Comparison of ENCODE assay signal across 25 mouse cellular contexts in genomic region chr17:11656397-11656796, GRCm38 (mm10).
A peak's percentile ranks its signal among the peaks of the same experiment; 100 is the strongest.
DNase-seq lines count a peak whose midpoint lies in the region; ATAC-seq and TF ChIP-seq lines count a peak whose summit lies in the region.
"Had no signal": no experiment of that assay in that cellular context is flagged by ENCODE, and none has a peak within 500 bp of the region (broad histone marks: within the 10 kb centered on the region; RNA-seq: fewer than 3 reads in every experiment).

No protein-coding gene starts in this region.

- TF ChIP-seq CTCF in thymus, adult 2 months (IDR thresholded peaks at IDR 0.05; ENCODE audit: borderline replicate concordance, control insufficient read depth, extremely low read depth, insufficient read depth, low read length, poor library complexity): no peak
- TF ChIP-seq CTCF in stomach, postnatal 0 days (IDR thresholded peaks at IDR 0.05; ENCODE audit: low read depth): no peak

- no peaks in the 10 kb centered on the region for H3K9me3 ChIP-seq in lung, embryonic 15.5 days
- no peaks in the 10 kb centered on the region for H3K9me3 ChIP-seq in stomach, postnatal 0 days (ENCODE audit: control insufficient read depth, low read length)
- H3K9me3 ChIP-seq: embryonic facial prominence, embryonic 12.5 days; embryonic facial prominence, embryonic 15.5 days; heart, embryonic 10.5 days; heart, embryonic 13.5 days; hindbrain, embryonic 12.5 days; hindbrain, embryonic 15.5 days had no signal

- DNase-seq in lung, adult 18-20 months: peak; percentile 27 to 41
- no peak for DNase-seq in lung, postnatal 10 days
- DNase-seq in lung, postnatal 14 days: peak; percentile 10
- DNase-seq in urinary bladder, adult 18-20 months (ENCODE audit: low spot score in 2 of 2): no peak
- DNase-seq in thymus, adult 2 months: no peak
- DNase-seq in stomach, postnatal 0 days (ENCODE audit: low spot score): no peak
- DNase-seq: adrenal gland, adult 2 months; adrenal gland, postnatal 14 days; cerebellum, adult 11 months; cerebellum, adult 2 months; cerebellum, adult 9-11 months; cerebellum, postnatal 25 days; forebrain, postnatal 0 days; gastrocnemius, postnatal 25 days; heart, adult 2 months; heart, postnatal 14 days had no signal

- TF ChIP-seq POLR2A in thymus, adult 2 months (IDR thresholded peaks at IDR 0.05; ENCODE audit: control insufficient read depth, extremely low read depth, insufficient read depth, low read length, poor library complexity): no peak

- H3K4me2 ChIP-seq in lung, embryonic 15.5 days: no peak overlapping the region
- H3K4me2 ChIP-seq in stomach, postnatal 0 days (replicated peaks; ENCODE audit: low read depth): no peak overlapping the region
- H3K4me2 ChIP-seq: embryonic facial prominence, embryonic 12.5 days; embryonic facial prominence, embryonic 15.5 days; heart, embryonic 13.5 days; hindbrain, embryonic 12.5 days; hindbrain, embryonic 15.5 days had no signal

- no peaks in the 10 kb centered on the region for H3K27me3 ChIP-seq in lung, embryonic 15.5 days
- H3K27me3 ChIP-seq in thymus, adult 2 months (ENCODE audit: control insufficient read depth, insufficient read depth, low read length): no peaks in the 10 kb centered on the region
- no peaks in the 10 kb centered on the region for H3K27me3 ChIP-seq in stomach, postnatal 0 days (ENCODE audit: control insufficient read depth, insufficient read depth, low read length)
- H3K27me3 ChIP-seq: embryonic facial prominence, embryonic 12.5 days; embryonic facial prominence, embryonic 15.5 days; hindbrain, embryonic 12.5 days; hindbrain, embryonic 15.5 days had no signal

- no peak overlapping the region for H3K4me3 ChIP-seq in lung, embryonic 15.5 days
- no peak overlapping the region for H3K4me3 ChIP-seq in thymus, adult 2 months (ENCODE audit: control insufficient read depth, insufficient read depth, low read length)
- H3K4me3 ChIP-seq in stomach, postnatal 0 days (ENCODE audit: low read depth, low read length): no peak overlapping the region
- H3K4me3 ChIP-seq: embryonic facial prominence, embryonic 12.5 days; embryonic facial prominence, embryonic 15.5 days; heart, adult 2 months; heart, embryonic 10.5 days; heart, embryonic 13.5 days; hindbrain, embryonic 12.5 days; hindbrain, embryonic 15.5 days had no signal

- H3K27ac ChIP-seq in lung, embryonic 15.5 days: no peak overlapping the region
- no peak overlapping the region for H3K27ac ChIP-seq in thymus, adult 2 months (ENCODE audit: control insufficient read depth, insufficient read depth, low read length)
- no peak overlapping the region for H3K27ac ChIP-seq in stomach, postnatal 0 days (replicated peaks)
- H3K27ac ChIP-seq: embryonic facial prominence, embryonic 12.5 days; embryonic facial prominence, embryonic 15.5 days; heart, adult 2 months; heart, embryonic 10.5 days; heart, embryonic 13.5 days; hindbrain, embryonic 12.5 days; hindbrain, embryonic 15.5 days had no signal

- 60% methylated on average over 5 of the region's 5 CpGs for WGBS in lung, embryonic 15.5 days
- 91% methylated on average over 5 of the region's 5 CpGs for WGBS in thymus, adult 2 months
- 69% methylated on average over 5 of the region's 5 CpGs for WGBS in stomach, postnatal 0 days

- ATAC-seq in lung, embryonic 15.5 days (ENCODE audit: borderline replicate concordance, extremely low read depth, low FRiP score, low TSS enrichment): peak; percentile 39; the same call in 1 of the 2 replicates
- no peak for ATAC-seq in stomach, postnatal 0 days (ENCODE audit: low FRiP score, low TSS enrichment)
- ATAC-seq: CD4-positive, CD25-positive, alpha-beta regulatory T cell, adult 4 months; forebrain, embryonic 14.5 days; forebrain, postnatal 0 days had no signal

- no peaks in the 10 kb centered on the region for H3K36me3 ChIP-seq in lung, embryonic 15.5 days
- no peaks in the 10 kb centered on the region for H3K36me3 ChIP-seq in thymus, adult 2 months (ENCODE audit: control insufficient read depth, insufficient read depth, low read length)
- no peaks in the 10 kb centered on the region for H3K36me3 ChIP-seq in stomach, postnatal 0 days (ENCODE audit: control insufficient read depth, insufficient read depth, low read length)
- H3K36me3 ChIP-seq: embryonic facial prominence, embryonic 12.5 days; embryonic facial prominence, embryonic 15.5 days; heart, embryonic 10.5 days; heart, embryonic 13.5 days; hindbrain, embryonic 12.5 days; hindbrain, embryonic 15.5 days had no signal

- no peaks in the 10 kb centered on the region for H3K4me1 ChIP-seq in lung, embryonic 15.5 days
- no peaks in the 10 kb centered on the region for H3K4me1 ChIP-seq in thymus, adult 2 months (replicated peaks; ENCODE audit: control insufficient read depth, insufficient read depth, low read length)
- H3K4me1 ChIP-seq in stomach, postnatal 0 days (replicated peaks; ENCODE audit: control insufficient read depth, insufficient read depth): no peaks in the 10 kb centered on the region
- H3K4me1 ChIP-seq: embryonic facial prominence, embryonic 12.5 days; embryonic facial prominence, embryonic 15.5 days; heart, embryonic 10.5 days; hindbrain, embryonic 12.5 days; hindbrain, embryonic 15.5 days had no signal

- TF ChIP-seq EP300 in stomach, postnatal 0 days (optimal IDR thresholded peaks at IDR 0.05): no peak

- H3K9ac ChIP-seq in lung, embryonic 15.5 days: no peak overlapping the region
- H3K9ac ChIP-seq in stomach, postnatal 0 days (ENCODE audit: low read length): no peak overlapping the region
- H3K9ac ChIP-seq: embryonic facial prominence, embryonic 12.5 days; embryonic facial prominence, embryonic 15.5 days; forebrain, postnatal 0 days; heart, embryonic 13.5 days; hindbrain, embryonic 12.5 days; hindbrain, embryonic 15.5 days had no signal

Comparison
In these comparisons a context has a peak if more than half of its experiments do, and no peak if none do; other contexts are left out.
1. DNase-seq: peak in lung, adult 18-20 months (2 of 2) and lung, postnatal 14 days (single experiment); none in lung, postnatal 10 days (single experiment), urinary bladder, adult 18-20 months (0 of 2), thymus, adult 2 months (single experiment) and stomach, postnatal 0 days (single experiment).